Mouse (Mus musculus) spleen, adult 2 months (tissue): ENCODE measurements around the gene Fbxl21.

Experiments
- CTCF ChIP-seq: fragments of 200-500 bp; IDR thresholded peaks from 2 replicates; pipeline ENCODE4 v1.5.1; 2011; ENCODE audit warnings: mild to moderate bottlenecking, inconsistent platforms; ENCODE audit not compliant: insufficient read depth, insufficient read length, insufficient replicate concordance; ENCODE audit errors: extremely low read depth
- POLR2A ChIP-seq: fragments of 200-500 bp; IDR thresholded peaks from 2 replicates; pipeline ENCODE4 v1.6.1; 2011; ENCODE audit warnings: low read depth, low read length, inconsistent platforms

DNA sequence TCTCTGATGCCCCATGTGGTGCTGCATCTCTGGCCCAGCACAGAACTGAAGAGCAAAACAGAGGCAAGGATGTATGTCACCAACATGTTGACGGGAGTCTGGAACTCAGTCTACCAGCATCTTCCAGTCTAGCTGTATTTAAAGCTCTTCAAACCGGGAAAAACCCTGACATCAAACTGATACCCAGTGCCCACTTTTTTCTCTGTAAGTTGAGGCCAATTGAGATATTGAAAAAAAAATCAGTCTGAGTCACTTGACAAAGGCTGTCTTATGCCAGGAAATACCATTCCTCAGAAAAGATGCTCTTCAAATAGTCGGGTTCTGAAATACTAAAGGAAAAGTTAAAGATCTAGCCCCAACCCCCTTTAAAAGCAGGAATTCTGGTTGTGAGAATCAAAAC lies 40.1 kb upstream of the Fbxl21 start, which contains the start of gene Il9:
- TF ChIP-seq CTCF = no peak
- TF ChIP-seq POLR2A = no peak
